Mouse (Mus musculus) c-Kit-negative CD71-positive TER-119-positive erythroid progenitor cells, embryonic 14.5 days (primary cell): Measurements from ENCODE around the gene Lefty1.
"Not testable (repeated sequence)": the region's sequence is repeated elsewhere in the genome, so short reads cannot be mapped to it uniquely, and the experiment has no call there.

Experiments used
- DNase-seq: peaks from one replicate; pipeline ENCODE4 v3.0.0-alpha.2; 2013; ENCODE audit warnings: low read depth, low spot score

Gene Lefty1

DNA sequence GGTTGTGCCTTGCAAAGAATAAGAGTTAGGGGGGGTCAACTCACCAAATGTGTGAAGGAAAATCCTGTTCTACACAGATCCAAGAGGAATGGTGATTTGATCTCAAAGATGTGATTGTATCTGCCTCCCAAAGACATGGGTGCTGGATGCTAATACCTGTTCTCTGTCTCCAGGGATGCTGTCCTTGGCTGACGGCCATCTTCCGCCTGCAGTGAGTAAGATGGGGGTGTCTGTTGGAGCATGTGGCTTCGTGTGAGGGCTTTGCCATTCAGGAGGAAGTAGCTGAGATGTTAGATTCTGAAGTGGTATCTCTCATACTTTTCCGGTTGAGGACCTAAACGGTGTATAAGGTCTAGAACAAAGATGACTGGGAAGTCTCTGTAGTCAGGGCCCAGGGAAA, 18.0 kb downstream of the Lefty1 start:
- no peak for DNase-seq

DNA sequence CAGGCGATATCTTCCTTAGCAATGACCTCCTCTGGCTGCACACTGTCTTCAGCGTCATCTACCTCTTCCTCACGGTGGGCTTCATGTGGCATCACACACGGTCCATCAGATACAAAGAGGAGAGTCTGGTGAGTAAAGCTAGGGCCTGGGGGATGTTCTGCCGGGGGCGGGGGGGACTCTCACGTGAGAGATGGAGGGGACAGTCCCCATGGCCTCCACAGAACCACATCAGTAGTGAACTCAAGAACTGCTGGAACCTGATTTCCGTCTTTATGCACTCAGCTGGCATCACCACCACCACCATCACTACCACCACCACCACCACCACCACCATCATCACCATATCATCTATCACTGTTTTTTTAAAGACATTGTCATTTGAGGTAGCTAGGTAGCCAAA, 21.6 kb downstream of the Lefty1 start:
- no peak for DNase-seq

DNA sequence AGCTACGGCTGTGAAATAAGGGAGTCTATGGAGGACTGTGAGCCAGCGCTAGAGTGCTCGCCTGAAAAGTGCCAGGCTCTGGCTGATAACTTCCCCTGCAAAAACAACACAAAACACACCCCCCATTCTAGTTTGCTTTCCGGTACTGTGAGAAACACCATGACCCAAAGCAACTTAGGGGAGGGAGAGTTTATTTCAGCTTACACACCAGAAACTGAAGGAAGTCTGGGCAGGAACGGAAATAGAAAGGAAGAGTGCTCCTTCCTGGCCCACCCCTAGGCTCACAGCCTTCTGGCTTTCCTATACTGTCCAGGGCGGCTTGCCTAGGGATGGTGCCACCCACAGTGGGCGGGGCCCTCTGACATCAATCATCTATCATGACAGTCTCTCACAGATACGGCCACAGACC, 22.2 kb downstream of the Lefty1 start:
- no peak for DNase-seq

DNA sequence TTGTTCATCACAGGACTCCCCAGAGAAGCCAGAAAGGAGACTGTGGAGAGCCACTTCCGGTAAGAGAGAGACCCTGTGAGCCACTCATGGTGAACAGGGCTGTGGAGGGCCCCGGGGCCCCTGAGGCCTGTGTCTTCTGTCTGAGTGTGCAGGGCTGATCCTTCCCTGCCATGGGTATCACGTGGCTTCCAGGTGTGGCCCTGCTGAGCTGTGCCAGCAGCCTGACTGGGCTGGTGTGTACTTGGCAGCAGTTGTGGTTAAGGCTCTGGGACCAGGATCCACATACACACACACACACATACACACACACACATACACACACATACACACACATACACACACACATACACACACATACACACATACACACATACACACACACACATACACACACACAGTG, 23.2 kb downstream of the Lefty1 start:
- DNase-seq, result no peak

DNA sequence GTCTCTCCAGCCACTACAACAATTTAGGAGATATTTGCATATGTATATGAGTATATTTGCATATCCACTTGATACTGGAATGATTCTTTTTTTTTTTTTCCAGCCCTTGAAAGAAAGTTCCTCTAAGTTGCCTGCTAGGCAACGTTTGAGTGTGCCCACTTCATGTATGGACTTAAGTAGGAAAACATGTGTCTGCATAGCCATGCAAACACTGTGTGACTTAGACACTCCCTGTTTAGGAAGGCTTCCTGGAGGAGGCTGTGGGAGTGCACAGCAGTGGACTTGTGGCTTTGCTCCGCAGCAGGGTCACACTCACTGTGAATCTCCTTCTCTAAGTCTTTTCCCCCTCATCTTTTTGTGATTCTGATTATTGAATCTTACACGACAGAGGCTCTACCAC, 24.0 kb downstream of the Lefty1 start:
- no peak for DNase-seq

DNA sequence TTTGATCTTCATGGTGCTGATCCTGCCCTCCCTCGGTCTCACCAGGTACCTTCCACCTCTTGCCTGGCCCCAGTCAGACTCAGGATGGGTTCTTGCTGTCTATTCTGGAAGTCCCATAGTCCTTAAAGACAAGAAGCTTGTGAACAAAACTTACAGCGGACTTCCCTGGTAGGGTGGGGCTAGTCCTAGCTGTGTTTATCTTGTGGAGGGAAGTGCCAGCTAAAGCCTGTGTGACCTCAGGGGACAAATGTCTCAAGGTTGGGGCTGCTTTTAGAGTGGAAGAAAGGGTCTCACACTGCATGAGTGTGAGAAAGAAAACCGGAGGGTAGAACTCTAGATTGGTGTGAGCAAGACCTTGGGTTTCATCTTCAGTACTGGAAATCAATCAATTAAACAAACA, 31.0 kb downstream of the Lefty1 start:
- DNase-seq, result no peak

DNA sequence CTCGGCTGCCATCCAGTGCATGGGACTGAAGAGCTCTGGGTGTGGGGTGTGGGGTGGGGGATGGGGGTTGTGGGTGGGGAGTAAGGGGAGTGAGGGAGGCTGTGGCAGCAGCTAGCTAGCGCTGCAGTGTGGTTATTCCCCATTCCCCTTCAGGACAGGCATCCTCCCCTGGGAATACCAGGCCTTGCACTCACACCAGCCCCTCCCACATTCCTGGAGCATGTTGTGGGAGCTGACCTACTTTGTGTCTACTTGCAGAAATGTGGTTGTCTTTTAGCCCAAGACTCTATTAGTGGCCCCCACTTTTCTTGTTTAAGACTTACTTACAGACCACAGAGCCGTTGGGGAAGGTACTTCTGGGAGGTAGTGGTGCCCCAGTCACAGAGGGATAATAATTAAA, 31.7 kb downstream of the Lefty1 start:
- no peak for DNase-seq

DNA sequence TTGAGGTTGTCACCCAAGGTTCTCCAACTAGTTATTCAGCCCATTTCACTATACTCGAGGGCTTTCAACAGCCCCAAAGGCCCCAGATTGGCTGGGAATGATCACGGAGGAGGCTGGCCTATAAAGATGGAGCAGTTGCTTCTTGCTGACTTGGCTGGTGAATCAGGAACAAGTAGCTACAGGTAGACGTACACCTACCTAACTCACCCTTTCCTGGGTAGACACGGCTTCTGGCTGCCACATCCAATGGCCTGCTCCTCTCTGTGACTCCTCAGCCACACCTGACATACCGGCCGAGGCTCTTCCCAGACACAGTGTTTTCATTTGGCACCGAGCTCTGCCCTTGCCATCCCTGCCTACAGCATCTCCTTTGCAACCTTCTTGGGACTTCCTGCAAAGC, 32.4 kb downstream of the Lefty1 start:
- no peak for DNase-seq

DNA sequence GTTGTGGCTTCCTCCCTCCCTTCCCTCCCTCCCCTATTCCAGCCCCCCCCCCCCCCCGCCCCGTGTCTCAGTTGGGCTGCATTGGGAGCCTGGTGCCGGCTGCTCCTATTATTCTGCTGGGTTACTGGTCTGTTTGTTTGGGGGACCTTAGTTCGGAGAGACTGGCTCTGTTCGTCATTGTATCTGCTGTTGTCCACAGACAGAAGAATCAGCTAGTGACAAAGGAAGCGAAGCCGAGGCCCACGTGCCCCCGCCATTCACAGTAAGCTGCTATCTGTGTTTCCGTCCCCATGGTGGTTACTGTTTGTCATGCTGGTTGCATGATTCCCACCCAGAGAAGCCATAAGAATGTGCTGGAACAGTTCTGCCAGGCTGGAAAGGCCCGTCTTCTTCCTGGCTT, 38.1 kb downstream of the Lefty1 start:
- DNase-seq, result no peak

DNA sequence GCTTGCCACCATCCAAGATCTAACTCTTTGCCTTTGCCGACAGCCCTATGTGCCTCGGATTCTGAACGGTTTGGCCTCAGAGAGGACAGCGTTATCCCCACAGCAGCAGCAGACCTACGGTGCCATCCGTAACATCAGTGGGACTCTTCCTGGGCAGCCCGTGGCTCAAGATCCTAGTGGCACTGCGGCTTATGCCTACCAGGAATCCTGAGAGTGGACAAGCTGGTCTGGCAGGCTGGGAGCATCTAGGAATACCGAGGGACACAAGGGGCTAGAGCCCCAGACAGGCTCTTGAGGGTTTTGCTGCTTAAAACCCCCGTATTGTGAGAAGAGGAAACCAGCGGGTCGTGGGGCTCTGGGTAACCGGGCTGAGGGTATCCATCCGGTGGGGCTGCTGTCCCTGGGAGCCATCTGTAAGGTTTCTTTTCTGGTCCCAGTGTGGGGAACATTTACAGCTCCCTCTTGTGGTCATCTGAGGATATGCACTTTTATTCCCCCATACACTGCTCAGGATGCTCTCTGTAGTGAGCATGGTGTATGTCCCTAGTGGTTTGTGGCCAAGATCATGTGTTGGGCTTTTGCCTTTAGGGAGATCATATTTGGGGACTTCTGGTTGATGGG, 39.4 kb downstream of the Lefty1 start:
- DNase-seq, result peak; percentile 72

DNA sequence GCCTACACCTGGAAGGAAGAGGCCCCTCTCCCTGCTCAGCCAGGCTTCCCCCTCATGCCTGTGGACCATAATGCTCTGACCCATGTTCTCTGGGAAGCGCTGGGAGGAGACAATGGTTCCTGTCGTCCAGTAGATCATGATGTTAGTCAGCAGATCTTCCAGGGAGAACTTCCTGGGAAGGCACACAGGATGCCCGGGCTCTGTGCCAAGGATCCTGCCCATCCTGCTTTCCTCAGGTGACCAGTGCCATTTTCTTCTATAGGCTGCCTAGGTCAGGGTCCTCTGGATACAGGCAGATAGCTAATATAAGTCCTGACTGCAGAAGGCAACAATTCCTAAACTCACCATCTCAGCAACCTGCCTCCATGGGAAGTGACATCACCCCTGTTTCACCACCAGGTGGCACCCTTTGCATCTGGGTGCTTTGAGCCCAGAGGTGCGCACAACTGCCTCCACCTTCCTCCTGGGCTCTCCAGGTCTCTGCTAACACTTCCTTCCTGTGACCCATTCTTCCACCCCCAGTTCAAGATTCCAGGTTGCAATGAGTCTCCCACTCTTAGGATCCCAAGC, 41.4 kb downstream of the Lefty1 start:
- DNase-seq, result peak; percentile 62

DNA sequence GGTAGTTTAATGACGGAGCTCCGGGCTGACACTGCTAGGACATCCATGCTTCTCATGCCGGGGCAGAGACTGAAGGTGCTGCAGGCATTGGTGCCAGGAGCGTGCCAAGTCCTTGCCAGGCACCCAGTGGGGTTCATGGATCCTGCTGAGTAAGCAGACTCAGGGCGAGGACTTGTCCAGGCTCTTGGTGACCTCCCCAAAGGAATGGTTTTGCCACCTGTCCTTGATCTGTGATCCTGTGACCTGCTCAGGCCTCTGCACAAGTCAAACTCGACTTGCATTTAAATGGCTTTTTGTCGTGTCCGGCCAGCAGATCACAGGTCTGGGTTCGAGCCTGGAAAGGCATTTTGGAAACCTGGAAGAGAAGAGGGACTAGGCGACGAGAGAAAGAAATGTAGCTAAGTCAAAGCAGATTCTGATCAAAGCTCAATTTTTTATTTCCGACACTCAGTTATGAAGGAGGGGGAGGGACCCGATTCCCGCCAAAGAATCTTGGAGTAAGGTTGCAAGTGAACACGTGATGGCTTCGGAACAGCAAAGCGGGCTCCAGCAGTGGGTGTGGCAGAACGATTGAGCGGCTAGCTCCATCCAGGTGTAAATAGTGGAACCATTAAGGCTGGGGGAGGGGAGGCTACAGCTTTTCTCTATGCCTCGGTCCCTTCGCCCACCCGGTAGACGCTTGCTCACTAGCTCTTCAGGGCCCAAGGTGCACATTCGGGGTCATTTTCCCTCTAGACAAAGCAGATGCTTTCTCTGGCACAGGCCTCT, 44.8 kb downstream of the Lefty1 start:
- DNase-seq, result no peak

DNA sequence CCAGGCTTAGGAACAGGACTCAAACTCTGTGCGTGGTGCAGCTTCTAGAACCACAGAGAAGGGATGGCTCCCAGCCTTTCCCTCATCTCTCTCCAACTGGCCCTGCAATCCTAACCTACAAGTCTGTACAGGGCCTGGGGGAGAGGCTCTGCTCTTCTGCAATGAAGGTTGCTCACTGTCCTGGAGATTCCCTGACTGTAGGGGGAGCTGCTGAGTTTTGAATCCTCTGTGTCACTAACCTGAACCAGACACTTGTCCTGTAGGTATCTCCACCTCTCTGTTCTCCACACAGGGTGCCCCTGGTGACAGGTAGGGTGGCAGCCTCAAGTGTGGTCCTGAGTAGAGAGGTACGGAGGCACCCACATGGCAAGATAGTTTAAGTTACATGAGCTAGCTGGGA, 45.6 kb downstream of the Lefty1 start:
- no peak for DNase-seq

DNA sequence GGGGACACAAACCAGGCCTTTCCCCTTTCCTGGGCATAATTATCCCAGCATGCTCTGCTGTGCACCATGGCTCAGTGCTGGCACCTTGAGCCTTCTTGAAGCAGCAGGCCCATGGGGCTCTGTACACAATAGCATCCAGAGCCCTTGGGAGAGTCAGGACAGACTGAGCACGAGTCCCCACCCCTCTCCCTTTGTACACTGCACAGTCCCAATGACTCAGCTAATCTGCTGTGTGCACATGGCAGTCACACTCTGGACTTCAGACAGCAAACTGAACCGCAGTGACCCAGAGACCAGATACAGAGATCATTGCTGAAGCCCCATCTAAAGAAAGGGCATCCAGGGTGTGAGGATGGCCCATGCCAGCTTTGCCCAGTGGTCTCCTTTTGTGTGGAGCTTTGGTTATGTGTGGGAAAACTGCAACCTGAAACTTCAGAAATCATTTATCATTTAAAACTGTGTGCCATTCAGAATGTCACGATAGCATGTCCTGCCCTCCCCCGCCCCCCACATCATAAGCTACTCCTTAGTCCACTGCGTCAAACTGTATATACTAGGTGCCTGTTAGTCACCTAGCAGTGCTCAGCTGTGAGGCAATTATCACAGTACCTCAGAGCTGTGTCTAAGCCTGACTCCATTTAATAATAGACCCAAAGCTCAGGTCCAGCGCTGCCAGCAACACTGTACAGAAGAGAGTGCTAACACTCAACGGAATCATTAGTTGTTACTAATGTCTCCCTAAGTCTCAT, 46.6 kb downstream of the Lefty1 start:
- not testable (repeated sequence) for DNase-seq

DNA sequence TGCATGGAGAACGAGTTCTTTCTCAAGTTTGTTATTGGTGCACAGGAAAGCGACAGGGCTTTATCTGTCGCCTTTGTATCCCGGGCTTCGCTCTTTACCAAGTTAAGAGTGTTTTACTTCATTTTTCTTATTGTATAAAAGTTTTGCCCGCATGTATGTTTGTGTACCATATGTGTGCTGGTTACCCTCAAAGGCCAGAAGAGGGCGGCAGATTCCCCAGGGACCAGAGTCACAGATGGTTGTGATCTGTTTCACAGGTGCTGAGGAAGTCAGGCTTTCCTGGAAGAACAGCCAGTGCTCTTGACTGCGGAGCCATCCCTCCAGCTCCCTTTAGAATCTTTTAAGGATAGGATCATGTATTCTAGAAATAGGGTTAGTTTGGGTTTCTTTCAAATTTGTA, 51.9 kb downstream of the Lefty1 start:
- DNase-seq, result no peak

DNA sequence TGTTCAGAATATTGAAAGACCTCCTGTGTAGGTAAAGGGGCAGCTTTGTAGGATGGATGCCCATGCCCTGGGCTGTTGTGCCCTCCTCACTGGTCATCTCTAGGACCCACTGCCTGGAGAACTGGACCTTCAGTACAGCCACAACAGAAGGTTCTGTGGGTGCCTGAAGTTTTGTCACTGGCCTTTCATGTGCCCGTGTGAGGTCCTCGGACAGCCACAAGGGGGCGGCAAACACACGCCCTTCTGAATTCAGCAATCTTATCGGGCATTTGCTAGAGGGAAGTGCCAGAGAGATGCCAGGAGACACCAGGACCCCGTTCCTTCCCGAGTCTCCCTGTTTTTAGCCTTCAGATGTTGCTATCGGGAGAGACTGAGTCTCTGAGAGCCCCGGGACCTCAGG, 52.9 kb downstream of the Lefty1 start:
- peak; percentile 63 for DNase-seq
